Mouse (Mus musculus): ENCODE results near the gene Cenpw. TPM values are rescaled to one million over a fixed set of nuclear protein-coding genes. Genes with fewer than 3 reads are reported as not detected.

Cenpw gene
- total RNA-seq (2022): 1 to 10 TPM; 1.4 to 2.3 (median 1.9) TPM

- peak; percentile 72 for DNase-seq
Measured at GRCm38 (mm10) chr10:30199916-30200826, at the start of gene Cenpw. Gene Cenpw, minus strand, starts transcription at chr10:30200560.

GRCm38 (mm10) chr10:30249654-30250053 lies 49.3 kb upstream of the Cenpw start:
- no peak for DNase-seq

DNA sequence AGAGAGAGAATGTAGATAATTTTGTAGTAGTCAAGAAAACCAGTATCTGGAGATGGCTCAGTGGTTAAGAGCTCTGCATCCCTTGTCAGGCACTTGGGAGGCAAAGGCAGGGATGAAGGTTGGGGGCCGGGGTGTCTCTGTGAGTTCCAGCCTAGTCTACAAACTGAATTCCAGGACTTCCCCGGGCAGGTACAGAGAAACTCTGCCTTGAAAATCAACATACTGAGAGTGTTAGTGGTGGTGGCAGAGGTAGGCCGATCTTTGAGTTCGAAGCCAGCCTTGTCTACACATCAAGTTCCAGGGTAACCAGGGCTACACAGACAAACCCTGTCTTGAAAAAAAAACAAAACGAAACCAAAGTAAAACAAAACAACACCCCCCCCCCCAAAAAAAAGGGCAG lies 859 bp downstream of the Cenpw start:
- no peak for DNase-seq

DNA sequence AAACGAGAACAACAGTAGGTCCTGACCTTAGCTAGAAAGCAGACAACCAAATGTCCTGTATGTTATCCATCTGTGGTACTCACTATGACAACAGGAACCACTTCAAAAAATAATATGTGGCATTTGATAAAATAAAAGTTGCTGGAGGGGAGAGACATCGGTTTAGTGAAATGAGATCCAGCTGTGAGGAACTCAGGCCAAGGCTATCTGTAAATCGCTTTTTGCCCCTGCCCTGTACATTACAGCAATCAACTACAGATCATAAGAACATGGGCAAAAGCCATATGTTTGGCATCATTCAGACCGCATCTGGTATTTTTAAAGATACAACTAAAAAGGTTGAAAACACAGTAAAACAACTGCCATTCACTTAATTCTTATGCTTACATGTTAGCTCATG lies 32.7 kb downstream of the Cenpw start:
- DNase-seq: no peak
